Comparison of ENCODE assay signal across 9 mouse cellular contexts in the genomic region with DNA sequence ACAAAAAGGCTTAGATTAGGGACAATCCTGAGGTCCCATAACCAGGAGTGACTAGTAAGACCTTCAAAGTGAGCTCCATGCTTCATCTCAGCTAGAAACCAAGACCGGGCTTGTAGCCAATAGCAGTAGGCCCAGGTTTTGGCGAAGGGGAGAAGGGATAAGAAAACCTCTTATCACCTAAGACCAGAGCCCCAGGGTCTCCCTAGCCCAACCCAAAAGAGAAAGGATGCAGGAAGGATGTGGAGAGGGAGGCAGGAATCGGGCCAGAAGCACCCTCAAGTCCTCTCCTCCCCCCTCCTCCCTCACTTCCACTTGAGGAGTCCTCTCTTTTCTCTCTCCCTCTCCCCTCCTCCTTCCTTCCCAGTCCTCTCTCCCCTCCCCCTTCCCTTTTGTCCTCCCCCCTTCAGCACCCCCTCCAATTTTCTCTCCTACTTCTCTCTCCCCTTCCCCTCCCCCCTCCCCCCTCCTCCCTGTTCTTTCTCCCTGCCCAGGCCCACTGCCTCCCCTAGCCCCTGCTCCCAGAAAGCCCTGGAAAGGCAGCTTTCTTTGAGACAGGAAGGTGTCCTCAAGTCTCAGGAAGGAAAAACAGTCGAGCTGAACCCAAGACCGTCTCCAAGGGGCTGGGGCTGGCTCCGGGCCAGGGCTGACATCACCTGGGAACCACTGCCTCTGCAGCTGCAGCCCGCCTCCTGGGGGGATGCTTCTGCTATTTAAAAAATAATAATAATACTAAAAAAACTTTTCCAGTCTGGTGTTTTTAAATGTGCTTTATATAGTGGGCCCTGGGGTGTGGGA. TPM values are rescaled to one million over a fixed set of nuclear protein-coding genes. Genes with fewer than 3 reads are reported as not detected.
DNase-seq lines count a peak whose midpoint lies in the region; TF ChIP-seq lines count a peak whose summit lies in the region.
"Had no signal": no experiment of that assay in that cellular context is flagged by ENCODE, and none has a peak within 500 bp of the region (broad histone marks: within the 10 kb centered on the region; RNA-seq: fewer than 3 reads in every experiment).

No protein-coding gene starts in this region.

- no peak for TF ChIP-seq POLR2A in kidney, adult 2 months (IDR thresholded peaks at IDR 0.05; ENCODE audit: low read depth, low read length)

- H3K9me3 ChIP-seq in ES-E14 (ENCODE audit: control insufficient read depth, insufficient read depth, low read depth, low read length) = no peaks in the 10 kb centered on the region

- peak; percentile 45 to 66 for DNase-seq in adrenal gland, adult (ENCODE audit: inconsistent age in 2 of 2, low spot score in 1 of 2)
- DNase-seq in adrenal gland, postnatal 4 days (ENCODE audit: low spot score in 2 of 2) = no peak
- no peak for DNase-seq in ES-E14 (ENCODE audit: low read depth, low spot score)
- peak; percentile 82 for DNase-seq in gastrocnemius, postnatal 10 days
- DNase-seq in kidney, adult 2 months = peak; percentile 76
- no peak for DNase-seq in cerebellum, adult 18-20 months
- DNase-seq in thymus, postnatal 14 days = no peak
- no peak for DNase-seq in thymus, postnatal 10 days (ENCODE audit: low spot score in 2 of 2)
- DNase-seq: liver, postnatal 0 days had no signal

- no peak overlapping the region; the same call in 1 of the 2 replicates for H3K9ac ChIP-seq in ES-E14 (ENCODE audit: insufficient read depth, low read depth, low read length, poor library complexity, severe bottlenecking)
- H3K9ac ChIP-seq: liver, postnatal 0 days had no signal

- H3K36me3 ChIP-seq in ES-E14 (ENCODE audit: control insufficient read depth, insufficient read depth, low read length, poor library complexity, severe bottlenecking) = no peaks in the 10 kb centered on the region
- no peaks in the 10 kb centered on the region for H3K36me3 ChIP-seq in kidney, adult 2 months (ENCODE audit: control insufficient read depth, insufficient read depth, low read length)

- no peak overlapping the region for H3K4me3 ChIP-seq in ES-E14 (ENCODE audit: insufficient read depth in 1 of 2, low read depth in 1 of 2, low read length in 2 of 2, poor library complexity in 1 of 2, severe bottlenecking in 1 of 2)
- H3K4me3 ChIP-seq in kidney, adult 2 months (ENCODE audit: insufficient read depth, low read depth, low read length) = no peak overlapping the region

- H3K4me1 ChIP-seq in ES-E14 (ENCODE audit: control insufficient read depth in 2 of 2, insufficient read depth in 2 of 2, low read length in 2 of 2, poor library complexity in 1 of 2) = peaks cover 10 to 20% of the 10 kb centered on the region in 2 experiments; a peak in 3 of 4 replicates
- H3K4me1 ChIP-seq in kidney, adult 2 months (ENCODE audit: control insufficient read depth, insufficient read depth, low read length) = no peaks in the 10 kb centered on the region

- 47% methylated on average over 7 of the region's 7 CpGs for WGBS in kidney, adult 2 months

- no peaks in the 10 kb centered on the region; the same call in 1 of the 2 replicates for H3K27me3 ChIP-seq in kidney, adult 2 months (replicated peaks; ENCODE audit: control insufficient read depth, insufficient read depth, low read length)

- peak overlapping the region; percentile 17; the same call in 1 of the 2 replicates for H3K27ac ChIP-seq in ES-E14 (ENCODE audit: insufficient read depth, low read depth, low read length, poor library complexity, severe bottlenecking)
- H3K27ac ChIP-seq in kidney, adult 2 months (ENCODE audit: insufficient read depth, low read depth, low read length) = no peak overlapping the region

- in situ Hi-C loops in ES-E14 (cut with MboI; ENCODE audit: low sequenced_read_pairs in 2 of 2, unreplicated experiment in 2 of 2) = no loop called here

- TF ChIP-seq CTCF in kidney, adult 2 months (conservative IDR thresholded peaks at IDR 0.05; ENCODE audit: insufficient read depth, insufficient read length, low read depth, low read length) = no peak

TF ChIP-seq in ES-E14, 5 proteins besides CTCF, POLR2A, EP300 and RAD21:
- TF ChIP-seq CHD2 (IDR thresholded peaks at IDR 0.05; ENCODE audit: low read depth, low read length) (no peak), ZC3H11A (IDR thresholded peaks at IDR 0.05; ENCODE audit: borderline replicate concordance, low read depth, low read length) (no peak), MAFK (IDR thresholded peaks at IDR 0.05; ENCODE audit: insufficient read depth, low read depth, low read length) (no peak), HCFC1 (IDR thresholded peaks at IDR 0.05; ENCODE audit: borderline replicate concordance, insufficient read depth, low read length) (no peak)

RNA-seq across cellular contexts. Expression of gene Tcf15, which starts 12.2 kb away (rescaled TPM):
- 1 to 10 TPM; 7.7 to 9.3 TPM for total RNA-seq in adrenal gland, postnatal 4 days (2021)
- 22.4 and 54.6 TPM in 2 replicates for total RNA-seq in ES-E14 (2012; rRNA removed)
- 10 to 100 TPM; 17.4 to 22.4 TPM for total RNA-seq in gastrocnemius, postnatal 10 days (2021)
- 2.9 and 4.6 TPM in 2 replicates for polyA plus RNA-seq in kidney, adult 2 months (2012; rRNA removed)

RNA-seq across cellular contexts. Expression of gene Srxn1, which starts 50.3 kb away (rescaled TPM):
- total RNA-seq in adrenal gland, postnatal 4 days (2021) = 10 to 100 TPM; 47.2 to 58.2 TPM
- total RNA-seq in ES-E14 (2012; rRNA removed) = 16.0 and 18.3 TPM in 2 replicates
- 10 to 100 TPM in 1 of 2 experiments, 1 to 10 TPM in 1; 8.7 to 14.7 TPM for total RNA-seq in gastrocnemius, postnatal 10 days (2021)
- polyA plus RNA-seq in kidney, adult 2 months (2012; rRNA removed) = 113 and 135 TPM in 2 replicates

Comparison
In these comparisons a context has a peak if more than half of its experiments do, and no peak if none do; other contexts are left out.
1. DNase-seq: peak in adrenal gland, adult (2 of 2), gastrocnemius, postnatal 10 days (single experiment) and kidney, adult 2 months (single experiment); none in adrenal gland, postnatal 4 days (0 of 2), ES-E14 (single experiment), cerebellum, adult 18-20 months (0 of 2), thymus, postnatal 14 days (single experiment) and thymus, postnatal 10 days (0 of 2).